Mouse (Mus musculus) MEL (cell line): Measurements from ENCODE around the gene Cltb. TPM values are rescaled to one million over a fixed set of nuclear protein-coding genes. Genes with fewer than 3 reads are reported as not detected.
A peak's percentile ranks its signal among the peaks of the same experiment; 100 is the strongest.

Experiments
- DNase-seq: peaks from one replicate; pipeline ENCODE4 v3.0.0; 2011; ENCODE audit warnings: low read depth, low spot score
- H3K27ac ChIP-seq: 2 replicates; pipeline ENCODE4 v1.5.1; 2012; ENCODE audit warnings: low read depth, mild to moderate bottlenecking, control low read depth, low read length, moderate library complexity; ENCODE audit not compliant: control insufficient read depth
- H3K27me3 ChIP-seq, 2 experiments: fragments of 150-350 bp in 1 of 2; sonication (generic) in 1 of 2; 2 replicates each; pipeline ENCODE4 v1.6.1; 2012; ENCODE audit warnings: low read length in 2 of 2, mild to moderate bottlenecking in 2 of 2, improper control_type of control experiment in 1 of 2, moderate library complexity in 1 of 2; ENCODE audit not compliant: insufficient read depth in 2 of 2, control insufficient read depth in 1 of 2
- H3K36me3 ChIP-seq, 2 experiments: 2 replicates each; pipeline ENCODE4 v1.6.1; 2012 to 2014; ENCODE audit warnings: low read length in 2 of 2, improper control_type of control experiment in 1 of 2, inconsistent platforms in 1 of 2, mild to moderate bottlenecking in 1 of 2; ENCODE audit not compliant: insufficient read depth in 2 of 2, control insufficient read depth in 1 of 2
- H3K4me1 ChIP-seq, 2 experiments: fragments of 150-350 bp in 1 of 2; sonication (generic) in 1 of 2; 2 replicates each; pipeline ENCODE4 v1.6.1; 2012; ENCODE audit warnings: low read length in 2 of 2, improper control_type of control experiment in 1 of 2, mild to moderate bottlenecking in 1 of 2; ENCODE audit not compliant: insufficient read depth in 2 of 2, control insufficient read depth in 1 of 2
- H3K4me3 ChIP-seq, 2 experiments: fragments of 150-350 bp in 1 of 2; sonication (generic) in 1 of 2; 2 replicates each; pipeline ENCODE4 v1.5.1; 2012; ENCODE audit warnings: low read depth in 2 of 2, low read length in 2 of 2, mild to moderate bottlenecking in 2 of 2, moderate library complexity in 2 of 2, control low read depth in 1 of 2, improper control_type of control experiment in 1 of 2; ENCODE audit not compliant: control insufficient read depth in 1 of 2, insufficient read depth in 1 of 2
- H3K79me2 ChIP-seq: 2 replicates; pipeline ENCODE4 v1.6.1; 2012; ENCODE audit warnings: mild to moderate bottlenecking, low read length, moderate library complexity; ENCODE audit not compliant: control insufficient read depth, poor library complexity, insufficient read depth
- H3K9ac ChIP-seq: 2 replicates; pipeline ENCODE4 v1.6.1; 2012; ENCODE audit warnings: low read depth, mild to moderate bottlenecking, control low read depth, low read length, moderate library complexity; ENCODE audit not compliant: control insufficient read depth, poor library complexity, severe bottlenecking
- H3K9me3 ChIP-seq: fragments of 150-350 bp; sonication (generic); replicated peaks from 2 replicates; pipeline ENCODE4 v1.6.1; 2012; ENCODE audit warnings: mild to moderate bottlenecking, low read length, improper control_type of control experiment, moderate library complexity; ENCODE audit not compliant: insufficient read depth
- CHD2 ChIP-seq: IDR thresholded peaks from 2 replicates; pipeline ENCODE4 v1.6.1; 2011; ENCODE audit warnings: low read length, improper control_type of control experiment
- CTCF ChIP-seq, 3 experiments: IDR thresholded peaks in 2 of 3; conservative IDR thresholded peaks in 1 of 3; 2 replicates each; pipeline ENCODE4 v1.5.1; 2011 to 2012; ENCODE audit warnings: low read length in 3 of 3, low read depth in 2 of 3, mild to moderate bottlenecking in 2 of 3, improper control_type of control experiment in 1 of 3, inconsistent platforms in 1 of 3, mixed read lengths in 1 of 3, moderate library complexity in 1 of 3; ENCODE audit not compliant: control insufficient read depth in 1 of 3, insufficient read depth in 1 of 3, poor library complexity in 1 of 3, severe bottlenecking in 1 of 3
- ELF1 ChIP-seq: IDR thresholded peaks from 2 replicates; pipeline ENCODE4 v1.6.1; 2014; ENCODE audit warnings: low read depth, mild to moderate bottlenecking, inconsistent platforms, low read length, improper control_type of control experiment, moderate library complexity
- ETS1 ChIP-seq: IDR thresholded peaks from 2 replicates; pipeline ENCODE4 v1.6.1; 2012; ENCODE audit warnings: low read depth, mild to moderate bottlenecking, inconsistent platforms, low read length, improper control_type of control experiment, moderate library complexity
- HCFC1 ChIP-seq: IDR thresholded peaks from 2 replicates; pipeline ENCODE4 v1.6.1; 2012; ENCODE audit warnings: low read depth, mild to moderate bottlenecking, inconsistent platforms, low read length, improper control_type of control experiment, moderate library complexity
- KAT2A ChIP-seq: conservative IDR thresholded peaks from 2 replicates; pipeline ENCODE4 v1.6.1; 2012; ENCODE audit warnings: low read depth, low read length, improper control_type of control experiment, inconsistent platforms
- MAZ ChIP-seq: IDR thresholded peaks from 2 replicates; pipeline ENCODE4 v1.6.1; 2012; ENCODE audit warnings: low read depth, mild to moderate bottlenecking, inconsistent platforms, low read length, improper control_type of control experiment
- MEF2A ChIP-seq: IDR thresholded peaks from 2 replicates; pipeline ENCODE4 v1.6.1; 2014; ENCODE audit warnings: low read depth, mild to moderate bottlenecking, inconsistent platforms, low read length, improper control_type of control experiment; ENCODE audit not compliant: poor library complexity, insufficient replicate concordance, severe bottlenecking; ENCODE audit errors: extremely low read depth
- MXI1 ChIP-seq: IDR thresholded peaks from 2 replicates; pipeline ENCODE4 v1.6.1; 2011; ENCODE audit warnings: mild to moderate bottlenecking, low read depth, low read length, improper control_type of control experiment
- MYC ChIP-seq: IDR thresholded peaks from 2 replicates; pipeline ENCODE4 v1.6.1; 2011; ENCODE audit warnings: low read depth, mild to moderate bottlenecking, low read length, improper control_type of control experiment, moderate library complexity
- POLR2AphosphoS5 ChIP-seq: IDR thresholded peaks from 2 replicates; pipeline ENCODE4 v1.6.1; 2012; ENCODE audit warnings: low read depth, borderline replicate concordance, mild to moderate bottlenecking, inconsistent platforms, low read length, moderate library complexity, mixed read lengths
- SMC3 ChIP-seq: IDR thresholded peaks from 2 replicates; pipeline ENCODE4 v1.6.1; 2011; ENCODE audit warnings: low read depth, low read length, improper control_type of control experiment
- TAL1 ChIP-seq: IDR thresholded peaks from 2 replicates; pipeline ENCODE4 v1.6.1; 2012; ENCODE audit warnings: mild to moderate bottlenecking, inconsistent platforms, low read length, moderate library complexity, mixed read lengths
- UBTF ChIP-seq: IDR thresholded peaks from 2 replicates; pipeline ENCODE4 v1.6.1; 2012; ENCODE audit warnings: low read depth, mild to moderate bottlenecking, inconsistent platforms, low read length, improper control_type of control experiment, moderate library complexity, borderline replicate concordance; ENCODE audit not compliant: insufficient read depth
- polyA plus RNA-seq, 2 experiments: library from polyadenylated mRNA; stranded (reverse) in 1 of 2; unstranded in 1 of 2; fragments of >175 nt in 1 of 2; fragments of >200 nt in 1 of 2; gene quantifications; 2 replicates each; pipeline versions ENCODE4 v1.2.1 to v1.2.4; 2012; ENCODE audit warnings: low replicate concordance in 2 of 2, low read depth in 1 of 2; ENCODE audit not compliant: insufficient read length in 2 of 2, insufficient read depth in 1 of 2, missing spikeins in 1 of 2
- total RNA-seq: library from RNA; depleted of rRNA; stranded (reverse); fragments of 300-350 nt; gene quantifications from 2 replicates; pipeline ENCODE4 v1.2.3, GENCODE M21; 2012

Cltb gene
- total and polyA plus RNA-seq, 3 experiments, result 23.5 to 59.9 TPM; not detected in 1

GRCm38 (mm10) chr13:54621155-54621932 lies 10.2 kb upstream of the Cltb start, which contains the start of gene Faf2 (continued):
- TF ChIP-seq MEF2A (no peak), UBTF (no peak), SMC3 (peak; percentile 56), MYC (0 out of 2 replicates have a peak, but pooled peaks have one; percentile 34), ELF1 (peak; percentile 70), HCFC1 (peak; percentile 87), MAZ (peak; percentile 83; the same call in 1 of the 2 replicates), CHD2 (no peak; the same call in 1 of the 2 replicates), ETS1 (peak; percentile 32; the same call in 1 of the 2 replicates), KAT2A (no peak; the same call in 1 of the 2 replicates), TAL1 (no peak), MXI1 (peak; percentile 58; the same call in 1 of the 2 replicates), POLR2AphosphoS5 (no peak)
- TF ChIP-seq, all 39 proteins: peak for 19

- H3K4me1 ChIP-seq, result peaks cover 0 to 6% of the 10 kb centered on the region in 2 experiments; a peak in 2 of 4 replicates
- no peak overlapping the region for H3K27ac ChIP-seq
- H3K4me3 ChIP-seq, result no peak overlapping the region
- no peaks in the 10 kb centered on the region for H3K9me3 ChIP-seq
- TF ChIP-seq ETS1, result no peak
- peak in 2 of 3 experiments; percentile 22 to 34; a peak in 3 of 6 replicates for TF ChIP-seq CTCF (IDR thresholded peaks at IDR 0.05 in 2 of 3, conservative IDR thresholded peaks at IDR 0.05 in 1 of 3; ENCODE audit: control insufficient read depth in 1 of 3, insufficient read depth in 1 of 3, low read depth in 2 of 3, low read length in 3 of 3, poor library complexity in 1 of 3, severe bottlenecking in 1 of 3)
- DNase-seq, result peak; percentile 43
- no peak overlapping the region for H3K9ac ChIP-seq
- peaks cover 0 to 5% of the 10 kb centered on the region in 2 experiments; a peak in 1 of 4 replicates for H3K36me3 ChIP-seq
- peaks cover 3% of the 10 kb centered on the region for H3K79me2 ChIP-seq
- no peaks in the 10 kb centered on the region; a peak in 1 of 4 replicates for H3K27me3 ChIP-seq
Observed at GRCm38 (mm10) chr13:54616998-54617397, 5.9 kb upstream of the Cltb start.

GRCm38 (mm10) chr13:54616307-54616706 lies 5.2 kb upstream of the Cltb start:
- Histone ChIP-seq H3K27me3 (no peaks in the 10 kb centered on the region; a peak in 1 of 4 replicates), H3K4me3 (no peak overlapping the region), H3K9me3 (no peaks in the 10 kb centered on the region), H3K27ac (no peak overlapping the region), H3K36me3 (peaks cover 0 to 5% of the 10 kb centered on the region in 2 experiments; a peak in 1 of 4 replicates), H3K79me2 (no peaks in the 10 kb centered on the region), H3K9ac (no peak overlapping the region), H3K4me1 (peaks cover 0 to 6% of the 10 kb centered on the region in 2 experiments; a peak in 2 of 4 replicates)
- TF ChIP-seq ELF1 (no peak), POLR2AphosphoS5 (no peak)
- DNase-seq, result no peak
